Mouse (Mus musculus) splenic B cell, adult 2 months (primary cell): Measurements from ENCODE around the gene Pih1d2.
A peak's percentile ranks its signal among the peaks of the same experiment; 100 is the strongest.

ENCODE experiments used
- DNase-seq: peaks from one replicate; pipeline ENCODE4 v3.0.0-alpha.2; 2011; ENCODE audit warnings: low read depth, low spot score
- H3K27me3 ChIP-seq: 2 replicates; pipeline ENCODE4 v1.6.1; 2012; ENCODE audit warnings: mild to moderate bottlenecking, low read length, moderate library complexity, mixed read lengths; ENCODE audit not compliant: control insufficient read depth, poor library complexity, insufficient read depth, severe bottlenecking
- H3K36me3 ChIP-seq: 2 replicates; pipeline ENCODE4 v1.6.1; 2012; ENCODE audit warnings: mild to moderate bottlenecking, low read length, moderate library complexity, mixed read lengths; ENCODE audit not compliant: control insufficient read depth, poor library complexity, insufficient read depth, severe bottlenecking

Gene Pih1d2

DNA sequence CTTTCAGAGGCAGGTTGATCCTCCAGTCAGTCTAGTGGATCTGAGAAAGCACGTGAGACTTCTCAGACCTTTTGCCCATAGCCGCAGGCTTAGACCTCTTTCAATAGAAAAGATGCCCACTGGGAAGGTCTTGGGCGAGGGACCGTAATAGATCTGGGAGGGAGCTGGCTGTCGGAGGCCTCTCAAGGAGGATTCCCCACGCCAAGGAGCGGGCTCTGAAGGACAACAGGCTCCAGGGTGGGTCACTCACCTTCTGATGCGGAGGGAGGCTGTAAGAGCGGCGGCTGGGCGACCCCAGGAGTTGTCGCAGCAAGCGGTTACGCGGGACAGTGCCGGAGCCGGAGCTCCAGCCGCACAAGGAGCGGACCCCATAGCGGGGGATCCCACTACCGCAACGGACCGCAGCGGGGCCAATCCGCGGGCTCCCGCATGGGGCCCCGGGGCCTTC, 41.8 kb downstream of the Pih1d2 start:
- no peak for DNase-seq
- no peaks in the 10 kb centered on the region for H3K36me3 ChIP-seq
- no peaks in the 10 kb centered on the region for H3K27me3 ChIP-seq

DNA sequence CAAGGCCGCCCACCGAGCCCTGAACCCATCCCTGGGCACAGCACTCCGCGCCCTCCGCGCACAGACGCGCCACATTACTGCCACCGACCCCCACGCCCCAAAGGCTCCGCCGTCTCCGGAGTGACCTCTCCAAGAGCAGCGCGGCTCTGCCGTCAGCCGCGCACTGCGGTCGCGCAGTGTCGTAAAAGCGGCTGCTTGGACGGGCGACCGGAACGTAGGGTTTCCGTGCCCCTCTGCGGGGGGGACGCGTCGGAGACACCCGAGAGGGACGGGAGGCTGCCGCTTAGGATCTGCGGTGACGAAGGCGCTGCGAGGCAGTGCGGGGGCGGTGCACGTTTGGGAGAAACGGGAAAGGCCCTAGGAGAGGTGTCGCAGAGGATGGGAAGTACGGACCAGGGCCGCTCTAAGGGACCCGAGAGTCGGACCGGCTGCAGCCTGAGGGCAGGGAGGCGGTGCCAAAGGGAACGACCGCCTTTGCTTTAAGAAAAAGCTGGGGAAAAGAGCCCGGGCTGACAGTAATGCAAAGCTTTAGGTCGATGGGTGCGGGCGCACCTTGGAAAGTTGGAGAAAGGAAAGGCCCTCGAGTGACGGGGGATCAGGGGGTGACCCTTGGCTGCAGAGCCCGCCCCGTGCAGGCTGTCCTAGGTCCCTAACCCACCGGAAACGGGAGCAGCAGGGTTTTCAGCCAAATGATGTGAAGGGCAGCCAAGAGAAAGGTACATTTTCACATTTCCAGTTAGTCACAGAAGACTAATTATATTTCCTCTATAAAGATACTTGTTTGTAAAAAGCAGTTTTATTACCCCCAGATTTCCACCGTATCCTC, 42.5 kb downstream of the Pih1d2 start, which contains the start of gene Dlat:
Gene Dlat, minus strand, starts transcription at position 389 of the 826 bp plus-strand sequence.
- no peaks in the 10 kb centered on the region for H3K27me3 ChIP-seq
- H3K36me3 ChIP-seq, result no peaks in the 10 kb centered on the region
- DNase-seq, result peak; percentile 81

DNA sequence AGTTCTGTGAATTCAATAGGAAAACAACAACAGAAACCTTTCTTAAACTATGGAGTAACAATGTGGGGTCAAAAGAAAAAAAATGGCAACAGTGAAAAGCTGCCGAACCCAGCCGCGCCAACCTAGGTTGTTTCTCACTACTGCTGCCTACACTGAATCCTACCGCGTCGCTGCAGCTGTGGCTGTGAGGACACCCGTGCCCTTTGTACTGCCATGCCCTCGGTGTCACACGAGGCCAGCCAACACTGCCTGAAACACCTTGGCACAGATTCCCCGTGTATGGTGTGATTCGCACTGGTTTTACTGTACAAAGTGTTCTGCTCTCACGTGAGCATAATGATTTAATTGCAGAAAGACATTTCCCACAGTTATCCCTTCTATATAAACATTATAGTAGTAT, 43.3 kb downstream of the Pih1d2 start:
- peak; percentile 22 for DNase-seq

DNA sequence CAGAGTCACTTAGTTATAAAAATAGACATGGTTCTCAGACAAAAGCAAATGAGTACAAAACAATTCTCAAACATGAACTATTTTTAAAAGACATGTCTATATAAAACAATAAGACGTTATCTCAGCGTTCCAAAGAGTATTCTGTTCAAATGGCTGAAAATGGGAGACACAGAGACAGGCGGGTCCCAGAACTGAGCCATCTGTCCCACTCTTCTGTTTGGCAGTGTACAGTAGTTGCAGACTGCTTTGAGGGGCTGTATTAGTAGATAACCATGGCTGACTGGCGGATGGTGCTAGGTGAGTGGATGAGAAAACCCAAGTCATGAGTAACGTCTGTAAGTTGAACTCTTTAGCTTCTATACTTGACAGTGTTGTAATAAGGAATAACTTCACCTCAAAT, 47.7 kb downstream of the Pih1d2 start:
- Histone ChIP-seq H3K27me3 (no peaks in the 10 kb centered on the region), H3K36me3 (no peaks in the 10 kb centered on the region)
- no peak for DNase-seq

More for the DNA sequence above, 43.3 kb downstream of the Pih1d2 start:
- Histone ChIP-seq H3K36me3 (no peaks in the 10 kb centered on the region), H3K27me3 (no peaks in the 10 kb centered on the region)

DNA sequence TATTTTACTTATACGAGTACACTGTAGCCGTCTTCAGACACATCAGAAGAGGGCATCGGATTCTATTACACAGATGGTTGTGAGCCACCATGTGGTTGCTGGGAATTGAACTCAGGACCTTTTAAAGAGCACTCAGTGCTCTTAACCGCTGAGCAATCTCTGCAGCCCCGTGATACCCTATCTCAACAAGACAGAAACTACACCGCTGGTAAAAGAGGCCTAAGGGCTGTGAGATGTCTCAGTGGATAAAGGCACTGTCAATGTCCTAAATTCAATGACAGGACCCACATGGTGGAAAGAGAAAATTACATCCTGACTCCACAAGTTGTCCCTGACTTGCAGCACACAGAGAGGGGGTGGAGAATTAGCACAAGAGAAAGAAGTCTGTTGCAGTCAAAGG, 49.3 kb downstream of the Pih1d2 start:
- Histone ChIP-seq H3K36me3 (no peaks in the 10 kb centered on the region), H3K27me3 (no peaks in the 10 kb centered on the region; the same call in 1 of the 2 replicates)
- DNase-seq, result no peak

DNA sequence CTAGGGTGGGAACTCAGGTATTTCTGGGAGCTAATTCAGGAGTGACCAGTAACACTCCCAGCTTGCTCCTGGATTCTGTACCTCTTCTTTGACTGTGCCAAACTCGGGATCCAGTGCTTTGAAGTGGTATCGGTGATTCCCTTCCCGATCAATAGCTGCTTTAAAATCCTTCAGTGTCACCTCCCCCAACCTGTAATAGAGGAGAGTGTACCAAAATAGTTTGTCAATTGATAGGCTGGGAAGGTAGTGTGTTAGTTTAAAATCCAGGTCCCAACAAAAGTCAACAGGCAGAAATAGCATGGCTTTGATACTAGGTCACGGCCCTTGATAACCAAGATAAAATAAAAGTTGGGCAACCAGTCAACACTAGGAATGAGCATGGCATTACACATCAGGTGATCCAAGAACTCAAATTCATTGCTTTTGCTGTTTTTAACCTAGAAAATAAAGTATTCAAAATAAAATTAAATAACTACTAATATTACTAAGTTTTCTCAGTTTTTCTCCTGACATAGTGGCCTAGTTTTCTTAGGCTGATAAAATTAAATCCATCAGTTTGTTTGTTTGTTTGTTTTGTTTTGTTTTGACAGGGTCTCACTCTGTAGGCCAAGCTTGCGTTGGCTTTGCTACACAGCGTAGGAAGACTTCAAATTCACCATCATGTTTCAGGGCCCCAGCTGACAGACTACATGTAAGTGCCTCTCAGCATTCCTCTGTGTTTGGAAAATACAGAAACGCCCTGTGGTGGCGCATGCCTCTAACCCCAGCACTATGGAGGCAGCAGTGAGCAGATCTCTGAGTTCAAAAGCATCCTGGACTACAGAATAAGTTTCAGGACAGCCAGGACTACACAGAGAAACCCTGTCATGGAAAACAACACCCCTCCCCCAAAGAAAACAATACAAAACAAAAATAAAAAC, 50.7 kb downstream of the Pih1d2 start:
- H3K27me3 ChIP-seq, result no peaks in the 10 kb centered on the region; the same call in 1 of the 2 replicates
- DNase-seq, result no peak
- no peaks in the 10 kb centered on the region for H3K36me3 ChIP-seq

DNA sequence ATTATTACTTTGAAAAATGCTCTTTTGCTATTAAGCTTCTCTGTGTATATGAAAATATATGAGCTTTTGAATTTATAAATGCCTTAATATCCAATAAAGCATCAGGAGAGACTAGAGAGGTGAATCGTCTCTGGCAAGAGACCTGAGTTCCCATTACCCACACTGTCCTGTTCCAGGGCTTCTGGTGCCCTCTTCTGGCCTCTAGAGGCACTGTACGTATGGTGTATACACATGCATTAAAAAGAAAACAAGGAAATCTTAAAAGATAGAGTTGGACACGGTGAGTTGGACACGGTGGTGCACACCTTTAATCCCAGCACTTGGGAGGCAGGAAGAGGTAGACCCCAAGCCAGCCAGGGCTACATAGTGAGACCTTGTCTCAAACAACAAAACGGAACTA, 53.6 kb downstream of the Pih1d2 start:
- peak; percentile 78 for DNase-seq
- no peaks in the 10 kb centered on the region; the same call in 1 of the 2 replicates for H3K27me3 ChIP-seq
- no peaks in the 10 kb centered on the region for H3K36me3 ChIP-seq
